Mouse (Mus musculus) ovary, postnatal 10 days (tissue): ENCODE results near the gene Slc51a.
"Not testable (repeated sequence)": the region's sequence is repeated elsewhere in the genome, so short reads cannot be mapped to it uniquely, and the experiment has no call there.

ENCODE experiments used
- DNase-seq: peaks from one replicate; pipeline ENCODE4 v3.0.0; 2022; ENCODE audit warnings: low spot score

The Slc51a gene

GRCm38 (mm10) chr16:32509066-32509942 lies 21.6 kb upstream of the Slc51a start:
- no peak for DNase-seq

- DNase-seq, result no peak
Observed at GRCm38 (mm10) chr16:32508506-32509065, 20.9 kb upstream of the Slc51a start.

GRCm38 (mm10) chr16:32508035-32508434 lies 20.4 kb upstream of the Slc51a start:
- DNase-seq, result no peak

- DNase-seq, result no peak
Observed at GRCm38 (mm10) chr16:32507407-32507806, 19.7 kb upstream of the Slc51a start.

- DNase-seq, result no peak
Observed at GRCm38 (mm10) chr16:32506868-32507267, 19.2 kb upstream of the Slc51a start.

GRCm38 (mm10) chr16:32506298-32506697 lies 18.6 kb upstream of the Slc51a start:
- no peak for DNase-seq

- DNase-seq, result no peak
Observed at GRCm38 (mm10) chr16:32503633-32504032, 16.0 kb upstream of the Slc51a start.

- no peak for DNase-seq
Observed at GRCm38 (mm10) chr16:32502621-32503335, 15.1 kb upstream of the Slc51a start.

- no peak for DNase-seq
Observed at GRCm38 (mm10) chr16:32501459-32501858, 13.8 kb upstream of the Slc51a start.

- DNase-seq, result peak; percentile 84
Observed at GRCm38 (mm10) chr16:32499430-32500037, 11.9 kb upstream of the Slc51a start.

- DNase-seq, result no peak
Observed at GRCm38 (mm10) chr16:32498996-32499395, 11.3 kb upstream of the Slc51a start.

- DNase-seq, result no peak
Observed at GRCm38 (mm10) chr16:32495965-32496364, 8.3 kb upstream of the Slc51a start, which contains the start of gene Zdhhc19. Zdhhc19 (plus strand) TSS chr16:32496265.

GRCm38 (mm10) chr16:32494371-32494770 lies 6.7 kb upstream of the Slc51a start:
- DNase-seq, result not testable (repeated sequence)

GRCm38 (mm10) chr16:32488939-32489338 lies 1.3 kb upstream of the Slc51a start:
- DNase-seq, result no peak

GRCm38 (mm10) chr16:32486046-32486445 lies 1.6 kb downstream of the Slc51a start:
- DNase-seq, result no peak

GRCm38 (mm10) chr16:32485209-32485608 lies 2.5 kb downstream of the Slc51a start:
- DNase-seq, result no peak

GRCm38 (mm10) chr16:32484431-32484871 lies 3.2 kb downstream of the Slc51a start:
- no peak for DNase-seq

- no peak for DNase-seq
Observed at GRCm38 (mm10) chr16:32479415-32479814, 8.3 kb downstream of the Slc51a start.

GRCm38 (mm10) chr16:32477315-32477714 lies 10.4 kb downstream of the Slc51a start:
- DNase-seq, result no peak

- no peak for DNase-seq
Observed at GRCm38 (mm10) chr16:32472276-32473015, 15.2 kb downstream of the Slc51a start.

GRCm38 (mm10) chr16:32469404-32470105 lies 18.1 kb downstream of the Slc51a start:
- no peak for DNase-seq
